ENCODE assay signal across 35 mouse cellular contexts in genomic region chr8:6573492-6573891, GRCm38 (mm10).
"Had no signal": no experiment of that assay in that cellular context is flagged by ENCODE, and none has a peak within 500 bp of the region (broad histone marks: within the 10 kb centered on the region; RNA-seq: fewer than 3 reads in every experiment).

No protein-coding gene starts in this region.

- H3K9ac ChIP-seq: heart, embryonic 12.5 days; heart, embryonic 13.5 days; heart, embryonic 15.5 days; hindbrain, embryonic 12.5 days; hindbrain, embryonic 13.5 days; hindbrain, embryonic 14.5 days; hindbrain, embryonic 15.5 days; intestine, embryonic 15.5 days; kidney, embryonic 15.5 days had no signal

- H3K9me3 ChIP-seq: heart, embryonic 10.5 days; heart, embryonic 12.5 days; heart, embryonic 13.5 days; heart, embryonic 15.5 days; hindbrain, embryonic 10.5 days; hindbrain, embryonic 12.5 days; hindbrain, embryonic 13.5 days; hindbrain, embryonic 15.5 days; intestine, embryonic 15.5 days; kidney, embryonic 15.5 days had no signal

- DNase-seq: heart, postnatal 10 days; heart, postnatal 14 days; heart, postnatal 36 days; heart, postnatal 4 days; kidney, adult 11 months; kidney, adult 18-20 months; kidney, adult 2 months; kidney, adult 8-10 months; kidney, adult 9 months; kidney, postnatal 10 days; kidney, postnatal 14 days; kidney, postnatal 25 days; kidney, postnatal 36 days; kidney, postnatal 4 days; layer of hippocampus, adult 9-11 months; layer of hippocampus, postnatal 36 days had no signal

- H3K4me2 ChIP-seq: heart, embryonic 11.5 days; heart, embryonic 12.5 days; heart, embryonic 13.5 days; heart, embryonic 15.5 days; hindbrain, embryonic 12.5 days; hindbrain, embryonic 13.5 days; hindbrain, embryonic 14.5 days; hindbrain, embryonic 15.5 days; intestine, embryonic 15.5 days; kidney, embryonic 15.5 days had no signal

- H3K27me3 ChIP-seq: heart, embryonic 12.5 days; heart, embryonic 13.5 days; heart, embryonic 15.5 days; hindbrain, embryonic 12.5 days; hindbrain, embryonic 13.5 days; hindbrain, embryonic 15.5 days; intestine, embryonic 15.5 days; kidney, embryonic 15.5 days had no signal

- H3K4me3 ChIP-seq: heart, embryonic 10.5 days; heart, embryonic 12.5 days; heart, embryonic 13.5 days; heart, embryonic 15.5 days; hindbrain, embryonic 10.5 days; hindbrain, embryonic 12.5 days; hindbrain, embryonic 13.5 days; hindbrain, embryonic 15.5 days; intestine, embryonic 15.5 days; kidney, embryonic 15.5 days; layer of hippocampus, adult 2 months had no signal

- H3K36me3 ChIP-seq: heart, embryonic 10.5 days; heart, embryonic 12.5 days; heart, embryonic 13.5 days; heart, embryonic 15.5 days; hindbrain, embryonic 10.5 days; hindbrain, embryonic 12.5 days; hindbrain, embryonic 13.5 days; hindbrain, embryonic 15.5 days; intestine, embryonic 15.5 days; kidney, embryonic 15.5 days had no signal

- H3K4me1 ChIP-seq: heart, embryonic 10.5 days; heart, embryonic 12.5 days; heart, embryonic 13.5 days; hindbrain, embryonic 10.5 days; hindbrain, embryonic 13.5 days; hindbrain, embryonic 15.5 days; intestine, embryonic 15.5 days; kidney, embryonic 15.5 days had no signal

- ATAC-seq: hindbrain, embryonic 16.5 days; hindbrain, postnatal 0 days; inflammation-experienced regulatory T-cells, adult 6 months; intestine, embryonic 15.5 days; intestine, embryonic 16.5 days; intestine, postnatal 0 days had no signal

- H3K27ac ChIP-seq: heart, embryonic 10.5 days; heart, embryonic 13.5 days; heart, embryonic 15.5 days; hindbrain, embryonic 10.5 days; hindbrain, embryonic 12.5 days; hindbrain, embryonic 13.5 days; hindbrain, embryonic 14.5 days; hindbrain, embryonic 15.5 days; hindbrain, postnatal 0 days; intestine, embryonic 15.5 days; kidney, embryonic 15.5 days; kidney, postnatal 0 days; layer of hippocampus, adult 2 months had no signal
